Mouse (Mus musculus) kidney, postnatal 0 days (tissue): Measurements from ENCODE around the gene Pex19. TPM values are rescaled to one million over a fixed set of nuclear protein-coding genes. Genes with fewer than 3 reads are reported as not detected.

ENCODE experiments used
- ATAC-seq: fragments of 200-750 bp; cut with Nextera tagmentation; replicated peaks from 2 replicates; pipeline ENCODE4 v1.8.0; 2017; ENCODE audit warnings: low read depth, moderate number of reproducible peaks, moderate TSS enrichment, moderate library complexity; ENCODE audit not compliant: low FRiP score
- DNase-seq: peaks from one replicate; pipeline ENCODE4 v3.0.0-alpha.2; 2016; ENCODE audit warnings: low spot score
- H3K27ac ChIP-seq: fragments of 300-500 bp; sonication (generic); 2 replicates; pipeline ENCODE4 v1.5.1; 2014; ENCODE audit warnings: mild to moderate bottlenecking
- H3K27me3 ChIP-seq: fragments of 300-500 bp; sonication (generic); 2 replicates; pipeline ENCODE4 v1.6.1; 2014; ENCODE audit warnings: low read length, mixed read lengths; ENCODE audit not compliant: insufficient read depth
- H3K36me3 ChIP-seq: fragments of 300-500 bp; sonication (generic); 2 replicates; pipeline ENCODE4 v1.6.1; 2014; ENCODE audit warnings: low read length, mixed read lengths; ENCODE audit not compliant: insufficient read depth
- H3K4me1 ChIP-seq: fragments of 300-500 bp; sonication (generic); replicated peaks from 2 replicates; pipeline ENCODE4 v1.6.1; 2014; ENCODE audit warnings: antibody characterized with exemption, low read length, mixed read lengths; ENCODE audit not compliant: insufficient read depth
- H3K4me2 ChIP-seq: fragments of 300-500 bp; sonication (generic); 2 replicates; pipeline ENCODE4 v1.6.1; 2014; ENCODE audit warnings: mild to moderate bottlenecking, low read length, moderate library complexity, mixed read lengths
- H3K4me3 ChIP-seq: fragments of 300-500 bp; sonication (generic); replicated peaks from 2 replicates; pipeline ENCODE4 v1.5.1; 2014; ENCODE audit warnings: low read depth, low read length
- H3K9ac ChIP-seq: fragments of 300-500 bp; sonication (generic); 2 replicates; pipeline ENCODE4 v1.6.1; 2014; ENCODE audit warnings: low read depth, low read length
- H3K9me3 ChIP-seq: fragments of 300-500 bp; sonication (generic); replicated peaks from 2 replicates; pipeline ENCODE4 v1.6.1; 2016; ENCODE audit warnings: low read length, inconsistent platforms, mixed read lengths
- CTCF ChIP-seq: IDR thresholded peaks from 2 replicates; pipeline ENCODE4 v1.5.1; 2016; ENCODE audit warnings: antibody characterized with exemption, low read depth, mild to moderate bottlenecking, moderate library complexity
- polyA plus RNA-seq: library from polyadenylated mRNA; unstranded; fragments of >200 nt; fragmentation: Nextera tagmentation; extraction: Ambion mirVana; gene quantifications from 2 replicates; pipeline ENCODE4 v1.2.1, GENCODE M21; 2015

Pex19 gene
- polyA plus RNA-seq, 1 experiment from 2014 or later, result 133 TPM

DNA sequence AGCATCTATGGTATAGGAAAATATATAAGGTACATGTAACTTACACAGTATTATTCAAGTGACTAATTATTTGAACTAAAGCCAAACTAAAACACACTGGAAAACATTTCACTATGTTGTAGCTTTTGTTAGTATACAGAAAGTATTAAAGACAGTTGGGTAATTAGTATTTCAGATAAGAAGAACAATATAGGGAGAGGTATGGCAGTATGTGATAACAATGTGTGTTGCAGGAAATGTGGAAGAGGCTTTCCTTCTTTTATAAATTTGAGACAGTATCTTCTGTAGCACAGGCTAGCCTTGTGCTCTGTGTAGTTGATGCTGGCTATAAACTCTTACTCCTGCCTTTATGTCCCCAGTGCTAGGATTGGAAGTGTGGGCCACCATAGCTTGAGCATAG, 57.4 kb downstream of the Pex19 start:
- no peak for TF ChIP-seq CTCF
- no peak overlapping the region for H3K4me3 ChIP-seq
- no peak for ATAC-seq

More for the DNA sequence above, 57.4 kb downstream of the Pex19 start:
- Histone ChIP-seq H3K27ac (no peak overlapping the region), H3K4me1 (no peaks in the 10 kb centered on the region), H3K27me3 (no peaks in the 10 kb centered on the region), H3K9me3 (no peaks in the 10 kb centered on the region), H3K9ac (no peak overlapping the region), H3K36me3 (peaks cover 44% of the 10 kb centered on the region), H3K4me2 (no peak overlapping the region)
- no peak for DNase-seq

Other genes starting within 250 kb of the Pex19 start
- gene Gm10521, start 231.1 kb upstream of the Pex19 start, polyA plus RNA-seq, result not detected in 2 replicates
- gene Slamf6, start 209.2 kb upstream of the Pex19 start, polyA plus RNA-seq, result 0.27 and 0.36 TPM in 2 replicates
- 13.6 and 13.8 TPM in 2 replicates for gene Vangl2, start 98.3 kb upstream of the Pex19 start, polyA plus RNA-seq
- not detected in 2 replicates for gene Nhlh1, start 69.2 kb upstream of the Pex19 start, polyA plus RNA-seq
- gene Copa, start 44.2 kb upstream of the Pex19 start, polyA plus RNA-seq, result 143 and 163 TPM in 2 replicates
- gene Ncstn, start 44.0 kb upstream of the Pex19 start, polyA plus RNA-seq, result 129 and 135 TPM in 2 replicates
- gene Dcaf8, start 21.3 kb downstream of the Pex19 start, polyA plus RNA-seq, result 110 and 123 TPM in 2 replicates
- 91.8 and 103 TPM in 2 replicates for gene Pea15a, start 80.0 kb downstream of the Pex19 start, polyA plus RNA-seq
- 2.4 and 3.1 TPM in 2 replicates for gene Casq1, start 93.1 kb downstream of the Pex19 start, polyA plus RNA-seq
- gene Atp1a4, start 131.7 kb downstream of the Pex19 start, polyA plus RNA-seq, result not detected in 2 replicates
- 39.0 and 43.0 TPM in 2 replicates for gene Igsf8, start 134.9 kb downstream of the Pex19 start, polyA plus RNA-seq
- 1.6 and 2.0 TPM in 2 replicates for gene Atp1a2, start 171.3 kb downstream of the Pex19 start, polyA plus RNA-seq
- gene Kcnj9, start 202.6 kb downstream of the Pex19 start, polyA plus RNA-seq, result 0.03 and 0.06 TPM in 2 replicates
- 3.3 and 4.2 TPM in 2 replicates for gene Kcnj10, start 214.5 kb downstream of the Pex19 start, polyA plus RNA-seq
- gene Pigm, start 249.8 kb downstream of the Pex19 start, polyA plus RNA-seq, result 5.8 and 6.1 TPM in 2 replicates